Mouse (Mus musculus) kidney, adult 8-10 months (tissue): ENCODE measurements around the gene Arl4d.
"Not testable (repeated sequence)": the region's sequence is repeated elsewhere in the genome, so short reads cannot be mapped to it uniquely, and the experiment has no call there.

Experiments used
- DNase-seq, 2 experiments: peaks; one replicate each; pipeline ENCODE4 v3.0.0; 2022

Arl4d gene

GRCm38 (mm10) chr11:101664825-101665635 lies at the start of gene Arl4d:
TSS of gene Arl4d (plus strand) at chr11:101665541.
- peak; percentile 95 for DNase-seq

GRCm38 (mm10) chr11:101616104-101616503 lies 49.2 kb upstream of the Arl4d start:
- DNase-seq: no peak

- DNase-seq: no peak
Observed at GRCm38 (mm10) chr11:101616948-101617767, 48.2 kb upstream of the Arl4d start.

DNA sequence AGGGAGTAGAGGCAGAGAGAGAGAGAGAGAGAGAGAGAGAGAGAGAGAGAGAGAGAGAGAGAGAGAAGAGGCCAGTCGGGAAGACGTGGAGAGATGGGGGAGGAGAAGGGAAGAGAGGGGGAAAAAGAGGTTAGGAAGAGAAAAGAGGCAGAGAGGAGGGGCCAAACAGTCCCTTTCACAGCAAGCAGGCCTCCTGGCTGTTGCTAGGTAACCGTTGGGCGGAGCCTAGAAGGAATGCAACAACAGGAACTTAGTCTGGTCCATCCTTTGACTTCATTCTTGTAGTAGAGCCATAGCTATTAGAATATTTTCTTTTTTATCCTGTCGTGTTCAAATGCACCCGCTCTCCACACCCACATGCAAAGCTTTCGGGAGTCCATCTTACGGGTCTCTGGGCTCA lies 47.5 kb upstream of the Arl4d start:
- no peak for DNase-seq

- DNase-seq: no peak
Observed at GRCm38 (mm10) chr11:101618596-101618995, 46.7 kb upstream of the Arl4d start.

DNA sequence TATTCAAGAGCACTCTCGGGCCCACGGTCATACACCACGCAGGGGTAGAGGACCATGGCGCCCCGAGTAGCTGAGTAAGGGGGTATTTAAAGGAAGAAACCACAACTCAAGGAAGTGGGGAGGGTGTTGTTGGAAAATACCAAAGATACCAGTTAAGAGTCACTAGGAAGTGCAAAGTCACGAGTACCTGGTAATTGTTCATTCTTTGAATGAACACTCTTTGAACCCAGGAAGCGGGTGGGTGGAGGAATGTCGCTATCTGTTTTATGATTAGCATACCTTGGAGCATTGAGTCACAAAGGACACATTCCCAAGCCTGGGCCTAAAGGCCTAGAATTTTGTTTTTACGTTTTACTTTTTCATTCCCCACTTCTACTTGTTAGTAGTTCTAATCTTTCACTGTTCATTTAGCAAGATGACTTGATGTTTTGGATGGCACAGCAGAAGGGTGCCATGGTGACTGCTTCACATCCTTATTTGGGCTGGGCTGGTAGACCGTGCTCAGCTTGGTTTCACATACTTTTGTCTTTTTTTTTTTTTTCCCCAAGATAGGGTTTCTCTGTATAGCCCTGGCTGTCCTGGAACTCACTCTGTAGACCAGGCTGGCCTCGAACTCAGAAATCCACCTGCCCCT lies 45.2 kb upstream of the Arl4d start:
- DNase-seq: not testable (repeated sequence)

DNA sequence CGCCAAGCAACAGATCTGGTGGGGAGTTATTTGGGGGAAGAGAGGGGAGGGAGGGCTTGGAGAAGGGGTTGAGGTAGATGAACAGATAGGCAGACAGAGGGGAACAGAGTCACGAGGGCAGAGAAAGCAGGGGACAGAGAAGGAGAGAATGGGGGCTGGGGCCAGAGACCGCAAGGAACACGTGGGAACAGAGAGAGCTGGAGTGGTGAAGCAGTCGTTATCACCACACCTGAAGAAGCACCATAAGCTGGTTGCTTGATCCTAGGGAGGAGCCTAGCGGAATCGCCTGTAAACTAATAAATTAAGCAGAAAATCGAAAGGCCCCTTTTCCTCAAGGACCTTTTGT lies 38.7 kb upstream of the Arl4d start:
- DNase-seq: no peak

GRCm38 (mm10) chr11:101626995-101627856 lies 38.1 kb upstream of the Arl4d start, which contains the start of gene Rdm1:
TSS of gene Rdm1 (plus strand) at chr11:101627195.
- DNase-seq: peak; percentile 82 to 85

DNA sequence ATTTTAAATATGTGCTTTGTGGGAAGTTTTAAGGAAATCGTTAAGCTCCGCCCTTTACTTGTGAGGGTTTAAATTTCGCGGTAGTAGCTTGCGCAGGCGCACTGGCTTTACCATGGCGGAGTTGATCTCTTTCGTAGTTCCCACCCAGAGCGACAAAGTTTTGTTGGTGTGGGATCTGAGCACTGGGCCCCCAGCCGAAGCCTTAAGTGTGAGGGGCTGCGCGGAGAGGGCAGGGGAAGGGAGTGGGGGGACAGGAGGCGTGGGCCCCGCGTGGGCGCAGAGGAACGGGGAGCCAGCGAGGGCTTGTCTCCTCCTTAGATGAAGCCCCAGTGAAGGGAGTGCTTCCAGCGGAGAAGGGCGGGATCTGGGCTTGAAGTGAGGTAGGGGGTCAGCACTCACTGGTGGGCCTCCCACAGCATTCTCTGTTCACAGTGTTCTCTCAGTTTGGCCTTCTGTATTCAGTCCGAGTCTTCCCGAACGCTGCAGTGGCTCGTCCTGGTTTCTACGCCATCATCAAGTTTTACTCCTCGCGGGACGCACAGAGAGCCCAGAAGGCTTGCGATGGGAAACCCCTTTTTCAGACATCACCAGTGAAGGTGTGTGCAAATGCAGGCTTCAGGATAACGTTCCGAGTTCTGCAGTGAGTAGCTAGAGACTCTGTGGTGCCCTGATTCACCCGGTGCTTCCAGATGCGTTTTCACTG lies 37.3 kb upstream of the Arl4d start:
- peak; percentile 78 to 87 for DNase-seq

DNA sequence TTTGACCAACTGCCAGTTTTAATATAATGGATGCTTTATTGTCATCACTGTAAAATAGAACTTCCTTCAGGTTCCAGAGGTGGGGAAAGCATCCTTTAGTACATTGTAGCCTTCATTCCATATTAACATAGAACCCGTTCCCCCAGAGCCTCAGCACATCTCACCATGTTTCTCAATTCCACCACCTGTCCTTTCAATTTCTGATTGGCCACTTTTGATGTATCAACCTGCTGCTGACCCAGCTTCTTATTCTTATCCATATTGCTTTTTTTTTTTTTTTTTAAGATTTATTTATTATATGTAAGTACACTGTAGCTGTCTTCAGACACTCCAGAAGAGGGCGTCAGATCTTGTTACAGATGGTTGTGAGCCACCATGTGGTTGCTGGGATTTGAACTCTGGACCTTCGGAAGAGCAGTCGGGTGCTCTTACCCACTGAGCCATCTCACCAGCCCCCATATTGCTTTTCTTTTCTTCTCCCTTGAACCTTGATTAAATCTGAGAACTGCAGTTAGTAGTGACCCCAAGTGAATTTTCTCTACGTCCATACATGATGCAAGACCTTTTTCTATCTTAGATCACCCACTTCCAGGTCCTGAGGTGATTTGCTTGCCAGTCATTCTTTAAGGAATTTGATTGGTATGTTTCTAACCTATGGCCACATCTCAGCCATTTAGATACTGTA lies 36.5 kb upstream of the Arl4d start:
- DNase-seq: not testable (repeated sequence)

DNA sequence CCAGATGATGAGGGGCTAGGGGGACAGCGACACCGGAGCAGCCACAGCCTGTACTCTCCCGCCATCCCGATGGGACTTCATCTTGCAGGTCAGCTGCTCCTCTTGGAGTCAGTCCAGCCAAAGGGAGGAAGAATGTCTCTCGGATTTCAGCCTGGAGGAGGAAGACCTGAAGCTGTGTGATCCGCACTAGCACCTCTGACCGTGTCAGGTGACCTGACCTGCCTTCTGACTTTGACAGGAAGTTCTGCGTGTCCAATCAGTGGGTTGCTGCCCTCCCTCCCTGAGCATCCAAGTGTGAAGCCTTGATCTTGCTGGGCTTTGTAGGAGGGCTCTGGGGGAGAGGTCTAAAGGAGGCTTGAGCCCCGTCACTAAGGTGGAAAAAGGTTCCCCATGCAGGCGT lies 29.7 kb upstream of the Arl4d start:
- DNase-seq: peak; percentile 68 to 74

GRCm38 (mm10) chr11:101639761-101640160 lies 25.6 kb upstream of the Arl4d start:
- DNase-seq: no peak

DNA sequence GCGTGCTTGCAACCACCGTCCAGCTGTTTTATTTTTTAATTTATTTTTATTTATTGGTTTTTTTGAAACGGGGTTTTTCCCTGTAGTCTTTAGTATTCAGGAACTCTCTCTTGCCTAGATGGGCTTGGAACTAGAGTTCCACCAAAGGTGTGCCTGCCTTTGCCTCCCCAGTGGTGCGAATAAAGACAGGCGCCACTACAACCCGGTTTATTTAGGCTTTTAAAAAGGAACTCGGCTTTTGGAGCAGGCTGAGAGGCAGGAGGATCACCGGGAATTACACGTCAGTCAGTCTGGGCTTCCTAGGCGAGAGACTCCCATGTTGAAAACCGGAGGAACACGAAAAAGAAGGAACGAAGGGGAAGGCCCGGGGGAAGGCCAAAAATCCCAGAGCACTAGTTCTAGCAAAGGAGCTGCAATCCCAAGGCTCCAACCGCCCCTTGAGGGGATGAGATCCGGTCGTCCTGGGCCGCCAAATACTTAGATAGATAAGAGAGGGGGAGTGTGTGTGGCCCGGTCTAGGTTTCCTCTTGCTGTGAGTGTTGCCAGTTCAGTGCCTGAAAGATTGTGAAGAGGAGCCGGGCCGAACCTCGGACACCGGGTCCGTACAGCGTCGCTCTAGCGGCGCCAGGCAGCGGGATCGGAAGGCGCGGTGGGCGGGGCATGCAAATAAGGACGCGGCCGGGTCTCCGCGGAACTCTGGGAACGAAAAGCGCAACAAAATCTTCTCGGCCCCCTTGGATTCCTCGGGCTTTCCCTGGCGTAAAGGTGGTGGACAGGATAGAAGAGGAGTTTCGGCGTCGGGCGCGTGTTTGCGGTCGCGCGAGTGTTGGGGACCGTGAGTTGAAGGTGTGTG lies 24.3 kb upstream of the Arl4d start:
- peak; percentile 69 to 74 for DNase-seq

DNA sequence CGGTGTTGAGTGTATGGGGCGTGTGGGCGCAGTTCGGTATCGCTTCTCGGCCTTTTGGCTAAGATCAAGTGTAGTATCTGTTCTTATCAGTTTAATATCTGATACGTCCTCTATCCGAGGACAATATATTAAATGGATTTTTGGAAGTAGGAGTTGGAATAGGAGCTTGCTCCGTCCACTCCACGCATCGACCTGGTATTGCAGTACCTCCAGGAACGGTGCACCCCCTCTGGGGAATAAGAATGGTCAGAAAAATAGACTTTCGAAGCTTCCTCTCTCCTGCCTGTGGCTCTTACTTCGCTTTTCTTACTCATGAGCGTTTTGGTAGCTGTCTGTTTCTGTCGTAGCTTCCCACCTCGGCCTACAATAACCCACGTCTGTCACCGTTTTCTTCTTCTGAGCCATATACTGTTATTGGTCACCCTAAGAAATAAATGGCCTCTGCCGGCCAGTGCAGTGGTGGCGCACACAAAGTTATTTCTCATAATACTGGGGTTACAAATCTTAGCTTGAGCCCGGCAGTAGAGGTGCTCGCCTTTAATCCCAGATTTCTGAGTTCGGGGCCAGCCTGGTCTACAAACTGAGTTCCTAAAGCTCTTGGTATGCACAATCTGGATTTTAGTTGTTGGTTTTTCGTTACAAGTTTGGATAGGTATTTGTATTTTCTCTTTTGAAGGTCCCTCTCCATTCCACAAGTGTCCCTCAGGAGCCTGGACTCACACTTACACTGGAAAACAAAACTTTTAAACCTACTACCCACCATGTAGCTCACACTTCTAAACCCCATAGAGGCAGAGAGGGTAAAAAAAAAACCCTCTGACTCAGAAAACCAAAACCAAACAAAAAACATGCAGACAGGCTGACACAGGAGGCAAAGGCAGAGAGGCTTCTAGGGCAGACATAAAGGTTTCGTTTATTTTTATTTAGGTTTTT lies 23.4 kb upstream of the Arl4d start:
- DNase-seq: peak; percentile 25 to 36

DNA sequence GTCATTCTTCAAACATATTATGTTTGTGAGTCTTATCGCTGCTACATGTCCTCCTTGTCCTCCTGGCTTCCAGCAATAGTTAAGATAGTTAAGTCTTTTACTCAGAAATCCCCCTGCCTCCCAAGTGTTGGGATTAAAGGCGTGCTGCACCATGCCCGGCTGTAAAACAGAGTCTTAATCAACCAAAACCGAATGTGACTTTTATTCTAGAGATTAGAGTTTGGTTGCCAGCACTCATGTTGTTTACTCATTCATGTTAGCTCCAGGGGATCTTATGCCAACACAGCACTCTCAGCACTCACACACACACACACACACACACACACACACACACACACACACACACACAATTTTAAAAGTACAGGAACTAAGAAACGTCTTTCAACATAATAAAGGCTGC lies 22.4 kb upstream of the Arl4d start:
- no peak for DNase-seq

- DNase-seq: no peak
Observed at GRCm38 (mm10) chr11:101644591-101644990, 20.8 kb upstream of the Arl4d start.

DNA sequence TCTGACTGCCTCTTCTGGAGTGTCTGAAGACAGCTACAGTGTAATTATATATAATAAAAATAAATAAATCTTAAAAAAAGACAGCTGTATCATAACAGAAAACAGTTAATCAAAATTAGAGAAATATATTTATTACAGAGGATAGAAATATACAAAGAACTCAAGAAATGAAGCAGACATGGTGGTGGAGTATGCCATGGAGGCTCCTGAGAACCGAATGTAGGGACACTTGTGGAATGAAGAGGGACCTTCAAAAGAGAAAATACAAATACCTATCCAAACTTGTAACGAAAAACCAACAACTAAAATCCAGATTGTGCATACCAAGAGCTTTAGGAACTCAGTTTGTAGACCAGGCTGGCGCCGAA lies 20.3 kb upstream of the Arl4d start:
- not testable (repeated sequence) for DNase-seq

DNA sequence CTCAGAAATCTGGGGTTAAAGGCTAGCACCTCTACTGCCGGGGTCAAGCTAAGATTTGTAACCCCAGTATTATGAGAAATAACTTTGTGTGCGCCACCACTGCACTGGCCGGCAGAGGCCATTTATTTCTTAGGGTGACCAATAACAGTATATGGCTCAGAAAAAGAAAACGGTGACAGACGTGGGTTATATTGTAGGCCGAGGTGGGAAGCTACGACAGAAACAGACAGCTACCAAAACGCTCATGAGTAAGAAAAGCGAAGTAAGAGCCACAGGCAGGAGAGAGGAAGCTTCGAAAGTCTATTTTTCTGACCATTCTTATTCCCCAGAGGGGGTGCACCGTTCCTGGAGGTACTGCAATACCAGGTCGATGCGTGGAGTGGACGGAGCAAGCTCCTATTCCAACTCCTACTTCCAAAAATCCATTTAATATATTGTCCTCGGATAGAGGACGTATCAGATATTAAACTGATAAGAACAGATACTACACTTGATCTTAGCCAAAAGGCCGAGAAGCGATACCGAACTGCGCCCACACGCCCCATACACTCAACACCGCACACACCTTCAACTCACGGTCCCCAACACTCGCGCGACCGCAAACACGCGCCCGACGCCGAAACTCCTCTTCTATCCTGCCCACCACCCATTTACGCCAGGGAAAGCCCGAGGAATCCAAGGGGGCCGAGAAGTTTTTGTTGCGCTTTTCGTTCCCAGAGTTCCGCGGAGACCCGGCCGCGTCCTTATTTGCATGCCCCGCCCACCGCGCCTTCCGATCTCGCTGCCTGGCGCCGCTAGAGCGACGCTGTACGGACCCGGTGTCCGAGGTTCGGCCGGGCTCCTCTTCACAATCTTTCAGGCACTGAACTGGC lies 19.7 kb upstream of the Arl4d start:
- peak; percentile 58 to 62 for DNase-seq
